Mouse (Mus musculus): ENCODE results near the gene Acin1. TPM values are rescaled to one million over a fixed set of nuclear protein-coding genes. Genes with fewer than 3 reads are reported as not detected.
A peak's percentile ranks its signal among the peaks of the same experiment; 100 is the strongest.

Acin1 gene
- polyA plus RNA-seq, 1 experiment from 2014 or later, result 116 TPM

DNA sequence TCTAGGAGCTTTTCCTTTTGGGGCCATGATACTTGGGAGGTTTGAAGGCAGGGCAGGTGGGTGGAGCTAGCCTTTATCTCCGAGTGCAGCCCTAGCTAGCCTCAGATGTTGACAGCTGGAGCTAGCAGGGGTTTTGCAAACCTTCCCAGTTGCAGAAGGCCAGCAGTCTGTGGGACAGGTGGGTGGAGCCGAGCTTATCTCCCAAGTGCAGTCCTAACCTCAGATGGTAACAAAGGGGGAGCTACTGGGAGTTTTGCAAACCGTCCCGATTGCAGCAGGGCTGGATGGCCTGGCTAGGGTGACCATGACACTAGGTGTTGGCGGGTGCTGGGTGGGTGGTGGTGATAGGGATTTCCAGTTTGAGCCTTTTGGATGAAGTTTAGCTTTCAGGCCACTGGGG lies 19.1 kb upstream of the Acin1 start:
- no peak overlapping the region for H3K9ac ChIP-seq (ENCODE audit: low read length)
- WGBS, result 17% methylated on average over 5 of the region's 5 CpGs
- ATAC-seq (ENCODE audit: low read depth), result peak; percentile 23; the same call in 1 of the 2 replicates
- H3K27ac ChIP-seq (ENCODE audit: low read length), result no peak overlapping the region
- no peak overlapping the region for H3K4me3 ChIP-seq (ENCODE audit: low read length)
- no peaks in the 10 kb centered on the region for H3K27me3 ChIP-seq (ENCODE audit: control insufficient read depth, insufficient read depth, low read depth, low read length)
- no peaks in the 10 kb centered on the region for H3K4me1 ChIP-seq (replicated peaks; ENCODE audit: control insufficient read depth, insufficient read depth, low read length)
- no peak overlapping the region for H3K4me2 ChIP-seq (ENCODE audit: low read depth, low read length)
- no peaks in the 10 kb centered on the region for H3K9me3 ChIP-seq (ENCODE audit: control insufficient read depth, low read length)
- no peaks in the 10 kb centered on the region for H3K36me3 ChIP-seq (ENCODE audit: control insufficient read depth, insufficient read depth, low read length)

DNA sequence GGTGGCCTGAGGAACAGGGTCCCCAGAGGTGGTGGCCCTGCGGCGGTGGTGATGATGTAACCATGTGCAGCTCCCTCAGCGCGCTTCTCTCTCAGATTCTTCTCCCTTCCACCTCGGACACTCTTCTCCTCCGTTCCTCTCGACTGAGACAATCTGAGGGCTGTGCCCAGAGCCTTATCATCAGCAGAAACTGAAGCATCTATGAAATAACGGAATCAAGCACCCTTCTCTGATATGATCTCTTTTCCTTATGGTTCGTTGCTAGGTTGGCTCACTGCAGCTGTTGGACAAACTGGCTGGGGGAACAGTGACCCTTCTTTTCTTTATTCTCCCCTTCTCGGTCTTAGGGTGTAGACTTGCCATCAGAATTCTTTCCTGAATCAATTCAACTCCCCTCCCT lies 16.5 kb upstream of the Acin1 start:
- WGBS, result 56% methylated on average over 10 of the region's 10 CpGs
- ATAC-seq (ENCODE audit: low read depth), result no peak
- no peaks in the 10 kb centered on the region for H3K36me3 ChIP-seq (ENCODE audit: control insufficient read depth, insufficient read depth, low read length)
- no peak overlapping the region for H3K27ac ChIP-seq (ENCODE audit: low read length)
- no peak overlapping the region for H3K4me3 ChIP-seq (ENCODE audit: low read length)
- no peaks in the 10 kb centered on the region for H3K27me3 ChIP-seq (ENCODE audit: control insufficient read depth, insufficient read depth, low read depth, low read length)
- no peak overlapping the region for H3K4me2 ChIP-seq (ENCODE audit: low read depth, low read length)
- no peak overlapping the region for H3K9ac ChIP-seq (ENCODE audit: low read length)
- no peaks in the 10 kb centered on the region for H3K4me1 ChIP-seq (replicated peaks; ENCODE audit: control insufficient read depth, insufficient read depth, low read length)
- H3K9me3 ChIP-seq (ENCODE audit: control insufficient read depth, low read length), result no peaks in the 10 kb centered on the region

DNA sequence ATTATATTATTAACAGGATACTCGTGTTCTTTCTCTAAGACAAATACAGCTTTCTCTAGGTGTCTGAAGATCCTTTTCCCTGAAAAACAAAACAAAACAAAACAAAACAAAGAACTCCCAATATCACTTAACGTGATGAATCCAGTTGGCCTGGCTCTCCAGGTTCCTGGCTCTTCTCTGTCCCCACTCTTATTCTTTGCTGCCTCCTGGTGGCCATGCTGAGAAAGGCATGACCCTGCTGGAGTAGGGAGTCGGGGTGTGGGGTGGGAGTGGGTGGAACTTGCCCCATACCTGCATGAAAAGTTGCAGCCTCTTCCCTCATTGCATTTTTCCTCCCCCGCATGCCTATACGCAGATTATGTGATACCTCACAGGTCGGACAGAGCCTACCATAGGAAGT lies 14.6 kb upstream of the Acin1 start:
- Histone ChIP-seq H3K4me3 (ENCODE audit: low read length) (no peak overlapping the region), H3K4me2 (ENCODE audit: low read depth, low read length) (no peak overlapping the region), H3K27ac (ENCODE audit: low read length) (no peak overlapping the region), H3K36me3 (ENCODE audit: control insufficient read depth, insufficient read depth, low read length) (no peaks in the 10 kb centered on the region), H3K9me3 (ENCODE audit: control insufficient read depth, low read length) (no peaks in the 10 kb centered on the region), H3K4me1 (replicated peaks; ENCODE audit: control insufficient read depth, insufficient read depth, low read length) (no peaks in the 10 kb centered on the region), H3K27me3 (ENCODE audit: control insufficient read depth, insufficient read depth, low read depth, low read length) (no peaks in the 10 kb centered on the region), H3K9ac (ENCODE audit: low read length) (no peak overlapping the region)
- ATAC-seq (ENCODE audit: low read depth), result peak; percentile 51; the same call in 1 of the 2 replicates
- WGBS, result 10% methylated on average over 6 of the region's 6 CpGs

DNA sequence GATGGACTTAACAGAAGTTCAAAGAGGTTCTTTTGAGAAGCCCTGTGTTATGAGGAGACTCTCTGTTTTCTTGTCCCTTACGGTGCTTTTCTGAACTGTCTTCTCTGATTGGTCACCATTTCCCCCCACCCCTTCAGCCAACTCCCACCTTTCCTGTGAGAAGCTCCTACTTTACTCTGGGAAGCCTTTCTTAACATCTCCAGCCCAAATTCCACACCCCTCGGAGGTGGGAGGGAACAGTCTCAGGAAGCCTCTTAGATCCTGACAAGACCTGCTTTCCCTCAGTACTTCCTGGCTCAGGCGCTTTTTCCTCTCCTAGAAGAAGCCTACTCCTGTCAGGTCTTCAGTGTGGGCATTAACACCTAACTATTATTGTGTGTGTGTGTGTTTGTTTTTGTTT lies 12.9 kb upstream of the Acin1 start:
- Histone ChIP-seq H3K4me1 (replicated peaks; ENCODE audit: control insufficient read depth, insufficient read depth, low read length) (no peaks in the 10 kb centered on the region), H3K9me3 (ENCODE audit: control insufficient read depth, low read length) (no peaks in the 10 kb centered on the region), H3K4me3 (ENCODE audit: low read length) (no peak overlapping the region), H3K4me2 (ENCODE audit: low read depth, low read length) (no peak overlapping the region), H3K36me3 (ENCODE audit: control insufficient read depth, insufficient read depth, low read length) (no peaks in the 10 kb centered on the region), H3K27me3 (ENCODE audit: control insufficient read depth, insufficient read depth, low read depth, low read length) (no peaks in the 10 kb centered on the region), H3K9ac (ENCODE audit: low read length) (no peak overlapping the region), H3K27ac (ENCODE audit: low read length) (no peak overlapping the region)
- no peak for ATAC-seq (ENCODE audit: low read depth)
- 32% methylated on average over 3 of the region's 3 CpGs for WGBS

DNA sequence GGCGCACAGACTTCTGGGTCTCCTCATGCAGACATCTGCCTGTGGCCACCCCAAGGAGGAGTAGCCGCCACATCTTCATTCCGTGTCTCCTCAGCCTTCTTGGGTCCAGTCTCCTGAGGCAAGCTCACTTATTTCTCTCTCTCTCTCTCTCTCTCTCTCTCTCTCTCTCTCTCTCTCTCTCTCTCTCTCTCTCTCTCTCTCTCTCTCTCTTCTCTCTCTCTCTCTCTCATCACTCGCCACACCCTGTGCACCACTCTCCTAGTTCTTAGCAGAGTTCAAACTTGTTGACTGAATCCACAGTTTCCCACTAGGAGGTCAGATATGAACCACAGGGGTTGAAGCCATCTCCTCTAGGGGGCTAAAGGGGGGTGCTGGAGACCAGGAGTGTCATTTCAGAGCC lies 12.0 kb upstream of the Acin1 start, which contains the start of gene Gm29776:
TSS of gene Gm29776 (minus strand) at position 101 of the 400 bp plus-strand sequence.
- Histone ChIP-seq H3K27me3 (ENCODE audit: control insufficient read depth, insufficient read depth, low read depth, low read length) (no peaks in the 10 kb centered on the region), H3K9me3 (ENCODE audit: control insufficient read depth, low read length) (no peaks in the 10 kb centered on the region), H3K9ac (ENCODE audit: low read length) (no peak within 1 kb of the TSS), H3K4me3 (ENCODE audit: low read length) (no peak within 1 kb of the TSS), H3K4me2 (ENCODE audit: low read depth, low read length) (no peak within 1 kb of the TSS), H3K27ac (ENCODE audit: low read length) (no peak within 1 kb of the TSS), H3K4me1 (replicated peaks; ENCODE audit: control insufficient read depth, insufficient read depth, low read length) (no peaks in the 10 kb centered on the region), H3K36me3 (ENCODE audit: control insufficient read depth, insufficient read depth, low read length) (no peaks in the 10 kb centered on the region)
- ATAC-seq (ENCODE audit: low read depth), result no peak
- WGBS, result 62% methylated on average over 4 of the region's 4 CpGs

DNA sequence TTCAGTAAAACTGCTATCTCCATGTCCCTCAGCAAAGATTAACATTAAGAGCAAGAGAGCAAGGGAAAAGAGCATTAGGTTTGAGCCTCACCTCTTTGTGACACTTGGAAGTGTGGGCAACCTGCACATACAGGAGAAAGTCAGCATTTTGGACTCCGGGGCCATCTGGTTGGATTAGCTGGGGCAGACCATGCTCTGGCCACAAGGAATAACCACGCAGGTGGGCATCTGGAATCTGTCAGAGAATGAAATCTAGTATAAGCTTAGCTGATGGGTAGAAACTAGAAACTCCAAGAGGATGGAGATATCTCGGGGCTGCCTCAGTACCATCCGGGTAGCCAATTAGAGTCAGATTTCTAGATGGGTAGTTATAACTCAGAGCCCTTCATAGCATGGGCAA lies 10.0 kb upstream of the Acin1 start:
- WGBS, result 90% methylated on average over 4 of the region's 4 CpGs
- no peaks in the 10 kb centered on the region for H3K4me1 ChIP-seq (replicated peaks; ENCODE audit: control insufficient read depth, insufficient read depth, low read length)

DNA sequence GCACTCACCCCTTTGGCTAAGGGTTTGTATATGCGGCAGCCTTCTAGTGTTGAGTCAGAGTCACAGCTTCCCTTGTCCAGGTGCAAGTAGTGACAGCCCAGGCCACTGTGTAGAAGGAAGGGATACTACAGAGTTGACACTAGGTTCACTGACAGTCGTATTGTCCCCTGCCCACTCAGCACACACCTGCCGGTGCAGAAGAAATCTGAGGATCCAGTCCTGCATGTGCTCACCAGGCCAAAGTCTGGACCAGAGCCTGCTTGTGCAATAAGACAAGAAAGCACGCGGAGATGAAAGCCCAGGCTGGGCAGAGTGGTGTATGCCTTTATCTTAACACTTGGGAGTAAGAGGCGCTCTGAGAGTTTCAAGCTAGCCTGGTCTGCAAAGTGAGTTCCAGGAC lies 8.3 kb upstream of the Acin1 start:
- no peak overlapping the region for H3K9ac ChIP-seq (ENCODE audit: low read length)
- no peak for ATAC-seq (ENCODE audit: low read depth)
- 55% methylated on average over 6 of the region's 6 CpGs for WGBS

More for the DNA sequence above, 10.0 kb upstream of the Acin1 start:
- ATAC-seq (ENCODE audit: low read depth), result no peak
- Histone ChIP-seq H3K27me3 (ENCODE audit: control insufficient read depth, insufficient read depth, low read depth, low read length) (no peaks in the 10 kb centered on the region), H3K9me3 (ENCODE audit: control insufficient read depth, low read length) (no peaks in the 10 kb centered on the region), H3K9ac (ENCODE audit: low read length) (no peak overlapping the region), H3K4me3 (ENCODE audit: low read length) (no peak overlapping the region), H3K27ac (ENCODE audit: low read length) (no peak overlapping the region), H3K36me3 (ENCODE audit: control insufficient read depth, insufficient read depth, low read length) (peaks cover 5% of the 10 kb centered on the region; the same call in 1 of the 2 replicates), H3K4me2 (ENCODE audit: low read depth, low read length) (no peak overlapping the region)

DNA sequence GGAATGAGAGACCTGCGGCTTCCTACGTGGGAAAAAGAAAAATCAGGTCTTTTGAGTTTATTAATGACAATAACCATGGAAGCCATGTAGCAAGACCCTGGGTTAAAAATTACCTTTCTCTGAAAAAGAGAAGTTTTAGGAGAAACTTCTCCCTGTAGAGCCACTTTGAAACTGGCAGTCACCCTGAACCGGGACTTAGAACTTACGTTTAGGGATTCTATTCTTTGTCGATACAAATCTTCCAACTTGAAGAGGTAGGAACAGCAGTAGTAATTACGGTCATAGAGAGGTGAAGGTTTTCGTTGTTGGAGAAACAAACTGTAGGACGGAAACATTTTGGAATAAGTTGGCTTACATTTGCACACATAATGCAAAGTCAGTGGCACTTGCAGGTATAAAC lies 520 bp upstream of the Acin1 start:
- peaks cover 19% of the 10 kb centered on the region for H3K36me3 ChIP-seq (ENCODE audit: control insufficient read depth, insufficient read depth, low read length)
- WGBS, result 3% methylated on average over 8 of the region's 8 CpGs
- H3K27me3 ChIP-seq (ENCODE audit: control insufficient read depth, insufficient read depth, low read depth, low read length), result no peaks in the 10 kb centered on the region
- ATAC-seq (ENCODE audit: low read depth), result no peak
- H3K4me3 ChIP-seq (ENCODE audit: low read length), result peak overlapping the region; percentile 89
- peak overlapping the region; percentile 65 for H3K4me2 ChIP-seq (ENCODE audit: low read depth, low read length)
- H3K4me1 ChIP-seq (replicated peaks; ENCODE audit: control insufficient read depth, insufficient read depth, low read length), result peaks cover 21% of the 10 kb centered on the region
- no peaks in the 10 kb centered on the region for H3K9me3 ChIP-seq (ENCODE audit: control insufficient read depth, low read length)
- peak overlapping the region; percentile 99 for H3K9ac ChIP-seq (ENCODE audit: low read length)
- peak overlapping the region; percentile 96 for H3K27ac ChIP-seq (ENCODE audit: low read length)

More for the DNA sequence above, 8.3 kb upstream of the Acin1 start:
- Histone ChIP-seq H3K9me3 (ENCODE audit: control insufficient read depth, low read length) (no peaks in the 10 kb centered on the region), H3K4me1 (replicated peaks; ENCODE audit: control insufficient read depth, insufficient read depth, low read length) (no peaks in the 10 kb centered on the region), H3K4me2 (ENCODE audit: low read depth, low read length) (no peak overlapping the region), H3K27ac (ENCODE audit: low read length) (no peak overlapping the region), H3K36me3 (ENCODE audit: control insufficient read depth, insufficient read depth, low read length) (peaks cover 11% of the 10 kb centered on the region), H3K27me3 (ENCODE audit: control insufficient read depth, insufficient read depth, low read depth, low read length) (no peaks in the 10 kb centered on the region), H3K4me3 (ENCODE audit: low read length) (no peak overlapping the region)

DNA sequence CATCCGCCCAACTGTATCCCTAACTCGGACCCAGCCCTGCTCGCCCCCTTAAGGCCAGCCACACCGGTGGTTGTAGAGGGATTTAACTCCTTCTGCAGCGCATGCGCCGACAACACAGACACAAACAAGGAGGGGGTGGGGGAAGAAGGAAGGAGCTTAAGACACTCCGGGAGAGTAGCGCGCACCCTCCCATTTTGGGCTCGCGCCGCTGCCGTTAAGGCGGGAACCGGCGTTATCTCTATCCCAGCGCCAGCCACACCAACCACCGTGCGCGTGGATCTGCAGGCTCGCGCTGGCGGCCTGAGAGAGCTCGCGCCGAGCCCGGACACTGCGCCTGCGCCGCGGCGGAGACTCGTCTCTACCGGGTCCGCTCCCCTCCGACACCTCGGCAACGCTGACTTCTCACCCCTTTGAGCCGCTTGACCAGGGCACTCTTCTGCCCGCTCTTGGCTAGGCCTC lies 639 bp downstream of the Acin1 start, which contains the start of gene 1700123O20Rik:
TSS of gene 1700123O20Rik (plus strand) at position 154 of the 459 bp plus-strand sequence.
- peak; percentile 85 for ATAC-seq (ENCODE audit: low read depth)
- peak within 1 kb of the TSS; percentile 96 for H3K27ac ChIP-seq (ENCODE audit: low read length)
- under 1% methylated on average over 41 of the region's 41 CpGs for WGBS
- no peaks in the 10 kb centered on the region for H3K9me3 ChIP-seq (ENCODE audit: control insufficient read depth, low read length)
- H3K36me3 ChIP-seq (ENCODE audit: control insufficient read depth, insufficient read depth, low read length), result peaks cover 21% of the 10 kb centered on the region
- H3K9ac ChIP-seq (ENCODE audit: low read length), result peak within 1 kb of the TSS; percentile 99
- peak within 1 kb of the TSS; percentile 86 for H3K4me2 ChIP-seq (ENCODE audit: low read depth, low read length)
- peaks cover 21% of the 10 kb centered on the region for H3K4me1 ChIP-seq (replicated peaks; ENCODE audit: control insufficient read depth, insufficient read depth, low read length)
- no peaks in the 10 kb centered on the region for H3K27me3 ChIP-seq (ENCODE audit: control insufficient read depth, insufficient read depth, low read depth, low read length)
- peak within 1 kb of the TSS; percentile 89 for H3K4me3 ChIP-seq (ENCODE audit: low read length)

DNA sequence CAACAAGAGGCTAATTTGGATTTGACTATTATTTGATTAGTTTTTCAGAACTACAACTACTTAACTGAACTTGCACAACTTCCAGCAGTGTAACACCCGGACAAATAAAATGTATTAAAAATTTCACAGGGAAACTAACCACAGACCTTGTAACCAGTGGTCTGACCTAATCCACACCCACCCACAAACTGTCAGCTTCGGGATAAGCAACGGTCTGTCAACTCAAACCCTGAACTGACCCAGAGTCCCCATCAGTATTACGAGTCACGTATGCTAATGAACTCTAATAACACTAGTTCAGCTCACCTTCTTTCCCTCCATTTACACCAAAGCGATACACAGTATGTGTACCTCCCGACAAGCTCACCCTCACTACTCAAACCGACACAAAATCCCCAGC lies 1.3 kb downstream of the Acin1 start:
- peak overlapping the region; percentile 89 for H3K4me3 ChIP-seq (ENCODE audit: low read length)
- peak overlapping the region; percentile 86 for H3K4me2 ChIP-seq (ENCODE audit: low read depth, low read length)
- H3K27me3 ChIP-seq (ENCODE audit: control insufficient read depth, insufficient read depth, low read depth, low read length), result no peaks in the 10 kb centered on the region
- H3K27ac ChIP-seq (ENCODE audit: low read length), result peak overlapping the region; percentile 96
- ATAC-seq (ENCODE audit: low read depth), result no peak
- H3K9ac ChIP-seq (ENCODE audit: low read length), result peak overlapping the region; percentile 99
- peaks cover 21% of the 10 kb centered on the region for H3K4me1 ChIP-seq (replicated peaks; ENCODE audit: control insufficient read depth, insufficient read depth, low read length)
- 5% methylated on average over 8 of the region's 8 CpGs for WGBS
- H3K36me3 ChIP-seq (ENCODE audit: control insufficient read depth, insufficient read depth, low read length), result peaks cover 19% of the 10 kb centered on the region; the same call in 1 of the 2 replicates
- H3K9me3 ChIP-seq (ENCODE audit: control insufficient read depth, low read length), result no peaks in the 10 kb centered on the region

All from lung, embryonic 16.5 days (tissue).